In genomic region chr5:14025205-14026124, GRCm38 (mm10) we compare ENCODE assay signal across 8 mouse cellular contexts. TPM values are rescaled to one million over a fixed set of nuclear protein-coding genes. Genes with fewer than 3 reads are reported as not detected.
DNase-seq lines count a peak whose midpoint lies in the region; ATAC-seq lines count a peak whose summit lies in the region.

Gene Sema3e, plus strand, starts transcription at chr5:14025276.

- H3K9me3 ChIP-seq in limb, embryonic 12.5 days, result 0 out of 2 replicates have a peak, but pooled peaks cover 4% of the 10 kb centered on the region
- H3K9me3 ChIP-seq in midbrain, embryonic 13.5 days, result no peaks in the 10 kb centered on the region; the same call in 1 of the 2 replicates
- peaks cover 5% of the 10 kb centered on the region; the same call in 1 of the 2 replicates for H3K9me3 ChIP-seq in stomach, embryonic 16.5 days (replicated peaks; ENCODE audit: control insufficient read depth, low read length)

- H3K36me3 ChIP-seq in limb, embryonic 12.5 days, result no peaks in the 10 kb centered on the region
- H3K36me3 ChIP-seq in midbrain, embryonic 13.5 days, result no peaks in the 10 kb centered on the region
- no peaks in the 10 kb centered on the region for H3K36me3 ChIP-seq in stomach, embryonic 16.5 days (ENCODE audit: control insufficient read depth, insufficient read depth, low read length)

- H3K27me3 ChIP-seq in limb, embryonic 12.5 days, result peaks cover 14% of the 10 kb centered on the region
- 0 out of 2 replicates have a peak, but pooled peaks cover 3% of the 10 kb centered on the region for H3K27me3 ChIP-seq in midbrain, embryonic 13.5 days
- no peaks in the 10 kb centered on the region; the same call in 1 of the 2 replicates for H3K27me3 ChIP-seq in stomach, embryonic 16.5 days (ENCODE audit: control insufficient read depth, insufficient read depth, low read length)

- peak; percentile 35 for DNase-seq in adrenal gland, postnatal 10 days
- peak; percentile 53 to 66 for DNase-seq in cerebellum, postnatal 14 days
- peak; percentile 4 to 17 for DNase-seq in gastrocnemius, postnatal 36 days
- DNase-seq in kidney, adult 9 months, result peak; percentile 2
- no peak for DNase-seq in T-cell, adult 2 months (ENCODE audit: low spot score)

- H3K27ac ChIP-seq in limb, embryonic 12.5 days, result no peak within 1 kb of the TSS
- H3K27ac ChIP-seq in midbrain, embryonic 13.5 days, result no peak within 1 kb of the TSS
- H3K27ac ChIP-seq in stomach, embryonic 16.5 days (ENCODE audit: low read length), result no peak within 1 kb of the TSS

- peak within 1 kb of the TSS; percentile 51 for H3K9ac ChIP-seq in limb, embryonic 12.5 days (replicated peaks)
- H3K9ac ChIP-seq in midbrain, embryonic 13.5 days (replicated peaks), result peak within 1 kb of the TSS; percentile 61
- H3K9ac ChIP-seq in stomach, embryonic 16.5 days (ENCODE audit: low read length), result peak within 1 kb of the TSS; percentile 67

- H3K4me1 ChIP-seq in limb, embryonic 12.5 days (replicated peaks), result peaks cover 4% of the 10 kb centered on the region
- peaks cover 8% of the 10 kb centered on the region for H3K4me1 ChIP-seq in midbrain, embryonic 13.5 days (replicated peaks)
- H3K4me1 ChIP-seq in stomach, embryonic 16.5 days (ENCODE audit: control insufficient read depth, insufficient read depth, low read length), result peaks cover 7% of the 10 kb centered on the region; the same call in 1 of the 2 replicates

- peak within 1 kb of the TSS; percentile 87 for H3K4me2 ChIP-seq in limb, embryonic 12.5 days
- H3K4me2 ChIP-seq in midbrain, embryonic 13.5 days (replicated peaks), result peak within 1 kb of the TSS; percentile 74
- peak within 1 kb of the TSS; percentile 81 for H3K4me2 ChIP-seq in stomach, embryonic 16.5 days (ENCODE audit: low read depth, low read length)

- intact Hi-C loops in gastrocnemius, postnatal 36 days (cut with DNase I), result no loop called here

- peak; percentile 52; the same call in 1 of the 2 replicates for ATAC-seq in limb, embryonic 12.5 days (ENCODE audit: insufficient number of reproducible peaks, insufficient read depth, low FRiP score, low TSS enrichment, low read depth)
- peak; percentile 91 for ATAC-seq in midbrain, embryonic 13.5 days
- ATAC-seq in stomach, embryonic 16.5 days (ENCODE audit: insufficient read depth, low FRiP score), result peak; percentile 80; the same call in 1 of the 2 replicates

- H3K4me3 ChIP-seq in limb, embryonic 12.5 days (replicated peaks), result peak within 1 kb of the TSS; percentile 52
- peak within 1 kb of the TSS; percentile 53 for H3K4me3 ChIP-seq in midbrain, embryonic 13.5 days (replicated peaks)
- H3K4me3 ChIP-seq in stomach, embryonic 16.5 days (replicated peaks; ENCODE audit: low read length), result peak within 1 kb of the TSS; percentile 51

- WGBS in limb, embryonic 12.5 days, result 2% methylated on average over 47 of the region's 47 CpGs
- WGBS in midbrain, embryonic 13.5 days, result under 1% methylated on average over 47 of the region's 47 CpGs
- WGBS in stomach, embryonic 16.5 days, result 1% methylated on average over 47 of the region's 47 CpGs

RNA-seq across cellular contexts. Expression of gene Sema3e, which starts in this region (rescaled TPM):
- total RNA-seq in adrenal gland, postnatal 10 days (2021), result under 1 TPM; 0.21 to 0.36 TPM
- total RNA-seq in gastrocnemius, postnatal 36 days (2021), result under 1 TPM; 0.27 to 0.36 TPM
- polyA plus RNA-seq in limb, embryonic 12.5 days (2016; fragmentation: Nextera tagmentation; extraction: Ambion mirVana), result 1.3 and 2.0 TPM in 2 replicates
- polyA plus RNA-seq in midbrain, embryonic 13.5 days (2015; fragmentation: Nextera tagmentation; extraction: Ambion mirVana), result 2.0 TPM in 2 replicates
- polyA plus RNA-seq in stomach, embryonic 16.5 days (2015; fragmentation: Nextera tagmentation; extraction: Ambion mirVana), result 3.4 and 3.7 TPM in 2 replicates

Comparison
In these comparisons a context has a peak if more than half of its experiments do, and no peak if none do; other contexts are left out.
1. Peak in DNase-seq in adrenal gland, postnatal 10 days; RNA of the gene not detected or under 1 TPM.
2. Peak in DNase-seq in gastrocnemius, postnatal 36 days; RNA of the gene not detected or under 1 TPM.